Comparison of ENCODE assay signal across 8 mouse cellular contexts in genomic region chr11:28852361-28852919, GRCm38 (mm10). TPM values are rescaled to one million over a fixed set of nuclear protein-coding genes. Genes with fewer than 3 reads are reported as not detected.
DNase-seq lines count a peak whose midpoint lies in the region; ATAC-seq lines count a peak whose summit lies in the region.

No protein-coding gene starts in this region.

- peak overlapping the region; percentile 96 for H3K4me2 ChIP-seq in kidney, embryonic 15.5 days
- H3K4me2 ChIP-seq in embryonic facial prominence, embryonic 12.5 days (replicated peaks): peak overlapping the region; percentile 85
- peak overlapping the region; percentile 84 for H3K4me2 ChIP-seq in hindbrain, embryonic 13.5 days
- peak overlapping the region; percentile 77 for H3K4me2 ChIP-seq in midbrain, embryonic 14.5 days (ENCODE audit: low read length)

- H3K9me3 ChIP-seq in kidney, embryonic 15.5 days (replicated peaks): no peaks in the 10 kb centered on the region
- no peaks in the 10 kb centered on the region for H3K9me3 ChIP-seq in embryonic facial prominence, embryonic 12.5 days
- H3K9me3 ChIP-seq in hindbrain, embryonic 13.5 days: no peaks in the 10 kb centered on the region
- no peaks in the 10 kb centered on the region for H3K9me3 ChIP-seq in midbrain, embryonic 14.5 days (ENCODE audit: control insufficient read depth, low read length)

- H3K36me3 ChIP-seq in kidney, embryonic 15.5 days: no peaks in the 10 kb centered on the region
- no peaks in the 10 kb centered on the region for H3K36me3 ChIP-seq in embryonic facial prominence, embryonic 12.5 days
- H3K36me3 ChIP-seq in hindbrain, embryonic 13.5 days: no peaks in the 10 kb centered on the region
- no peaks in the 10 kb centered on the region for H3K36me3 ChIP-seq in midbrain, embryonic 14.5 days (ENCODE audit: control insufficient read depth, insufficient read depth, low read length)

- ATAC-seq in kidney, embryonic 15.5 days (replicated peaks; ENCODE audit: low FRiP score): no peak
- ATAC-seq in embryonic facial prominence, embryonic 12.5 days (ENCODE audit: insufficient number of reproducible peaks, insufficient read depth, low FRiP score, low TSS enrichment): no peak
- no peak for ATAC-seq in hindbrain, embryonic 13.5 days (ENCODE audit: low FRiP score)
- no peak for ATAC-seq in midbrain, embryonic 14.5 days (ENCODE audit: low FRiP score, low TSS enrichment)

- no peak for DNase-seq in kidney, postnatal 14 days
- DNase-seq in midbrain, embryonic 14.5 days: no peak
- DNase-seq in ovary, adult 18-20 months (ENCODE audit: low spot score): no peak
- DNase-seq in right cerebral cortex, adult 2 months (ENCODE audit: low spot score in 2 of 2): no peak
- no peak for DNase-seq in left cerebral cortex, adult 18-20 months (ENCODE audit: low spot score in 2 of 2)

- H3K9ac ChIP-seq in kidney, embryonic 15.5 days: no peak overlapping the region
- H3K9ac ChIP-seq in embryonic facial prominence, embryonic 12.5 days: no peak overlapping the region
- H3K9ac ChIP-seq in hindbrain, embryonic 13.5 days: no peak overlapping the region
- no peak overlapping the region for H3K9ac ChIP-seq in midbrain, embryonic 14.5 days (replicated peaks; ENCODE audit: low read length)

- H3K27me3 ChIP-seq in kidney, embryonic 15.5 days: peaks cover 12% of the 10 kb centered on the region; the same call in 1 of the 2 replicates
- no peaks in the 10 kb centered on the region for H3K27me3 ChIP-seq in embryonic facial prominence, embryonic 12.5 days
- peaks cover 32% of the 10 kb centered on the region for H3K27me3 ChIP-seq in hindbrain, embryonic 13.5 days
- H3K27me3 ChIP-seq in midbrain, embryonic 14.5 days (ENCODE audit: control insufficient read depth, insufficient read depth, low read length): peaks cover 9% of the 10 kb centered on the region; the same call in 1 of the 2 replicates

- 29% methylated on average over 6 of the region's 6 CpGs for WGBS in kidney, embryonic 15.5 days
- WGBS in embryonic facial prominence, embryonic 12.5 days: 20% methylated on average over 6 of the region's 6 CpGs
- 33% methylated on average over 6 of the region's 6 CpGs for whole genome bisulfite sequencing in hindbrain, embryonic 13.5 days
- WGBS in midbrain, embryonic 14.5 days: 38% methylated on average over 6 of the region's 6 CpGs

- no peak overlapping the region for H3K27ac ChIP-seq in kidney, embryonic 15.5 days
- H3K27ac ChIP-seq in embryonic facial prominence, embryonic 12.5 days: no peak overlapping the region
- H3K27ac ChIP-seq in hindbrain, embryonic 13.5 days: no peak overlapping the region
- no peak overlapping the region for H3K27ac ChIP-seq in midbrain, embryonic 14.5 days (replicated peaks; ENCODE audit: low read depth, low read length)

- H3K4me3 ChIP-seq in kidney, embryonic 15.5 days (replicated peaks): peak overlapping the region; percentile 60
- H3K4me3 ChIP-seq in embryonic facial prominence, embryonic 12.5 days: peak overlapping the region; percentile 53
- peak overlapping the region; percentile 45 for H3K4me3 ChIP-seq in hindbrain, embryonic 13.5 days
- H3K4me3 ChIP-seq in midbrain, embryonic 14.5 days (replicated peaks; ENCODE audit: low read depth, low read length): peak overlapping the region; percentile 37

- H3K4me1 ChIP-seq in kidney, embryonic 15.5 days: peaks cover 18% of the 10 kb centered on the region; the same call in 1 of the 2 replicates
- peaks cover 7% of the 10 kb centered on the region for H3K4me1 ChIP-seq in embryonic facial prominence, embryonic 12.5 days
- H3K4me1 ChIP-seq in hindbrain, embryonic 13.5 days (replicated peaks): peaks cover 10% of the 10 kb centered on the region
- peaks cover 9% of the 10 kb centered on the region for H3K4me1 ChIP-seq in midbrain, embryonic 14.5 days (ENCODE audit: control insufficient read depth, insufficient read depth, low read length)

RNA-seq across cellular contexts. Expression of gene Efemp1, which starts 0.6 kb away (rescaled TPM):
- polyA plus RNA-seq in kidney, embryonic 15.5 days (2015; fragmentation: Nextera tagmentation; extraction: Ambion mirVana): 15.2 TPM in 2 replicates
- 52.7 and 58.8 TPM in 2 replicates for polyA plus RNA-seq in embryonic facial prominence, embryonic 12.5 days (2016; fragmentation: Nextera tagmentation; extraction: Ambion mirVana)
- polyA plus RNA-seq in hindbrain, embryonic 13.5 days (2015; fragmentation: Nextera tagmentation; extraction: Ambion mirVana): 3.2 and 6.2 TPM in 2 replicates
- polyA plus RNA-seq in midbrain, embryonic 14.5 days (2014; fragmentation: Nextera tagmentation; extraction: Ambion mirVana): 0.45 and 3.6 TPM in 2 replicates
- 10 to 100 TPM; 17.1 to 17.7 TPM for total RNA-seq in left cerebral cortex, adult 18-20 months (2021)
